11 mouse cellular contexts compared by ENCODE assay signal in the genomic region with DNA sequence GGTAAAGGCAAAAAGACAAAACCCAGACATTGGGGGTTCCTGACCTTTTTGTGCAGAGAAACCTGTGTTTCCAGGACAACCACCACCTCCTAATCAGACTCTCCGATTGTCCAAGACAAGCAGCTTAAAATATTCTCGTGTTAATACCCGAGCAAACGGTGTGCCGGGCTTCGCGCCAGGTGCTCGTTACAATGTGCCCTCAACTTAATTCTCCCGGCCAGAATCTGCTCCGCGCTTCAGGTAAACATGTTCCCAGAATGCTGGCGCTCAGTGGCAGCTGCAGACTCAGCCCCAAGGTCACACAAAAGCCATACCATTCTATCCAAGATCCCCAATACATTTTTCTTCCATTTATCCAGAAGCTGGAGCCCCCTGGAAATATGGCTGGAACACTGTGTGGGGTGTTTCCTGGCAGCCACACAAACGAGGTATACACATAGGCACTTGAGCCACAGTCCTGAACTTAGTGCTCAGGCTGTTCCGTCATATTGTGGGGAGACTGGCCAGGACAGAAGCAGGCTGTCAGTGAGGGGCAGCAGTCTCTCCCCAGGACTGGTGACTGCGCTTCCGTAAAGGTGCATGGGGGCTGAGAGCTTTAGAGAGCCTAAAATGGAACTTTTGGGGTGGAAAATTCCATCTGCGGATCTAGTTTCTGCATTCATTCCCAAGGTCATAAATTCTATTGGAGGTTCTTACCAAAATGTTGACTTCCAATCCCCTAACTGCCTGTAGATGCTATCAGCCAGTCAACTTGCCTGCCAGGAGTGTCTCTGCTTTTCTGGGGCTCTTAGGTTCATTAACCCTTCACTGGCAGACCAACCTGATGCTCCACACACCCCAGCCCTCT. TPM values are rescaled to one million over a fixed set of nuclear protein-coding genes. Genes with fewer than 3 reads are reported as not detected.
A peak's percentile ranks its signal among the peaks of the same experiment; 100 is the strongest.
DNase-seq lines count a peak whose midpoint lies in the region; ATAC-seq lines count a peak whose summit lies in the region.
"Had no signal": no experiment of that assay in that cellular context is flagged by ENCODE, and none has a peak within 500 bp of the region (broad histone marks: within the 10 kb centered on the region; RNA-seq: fewer than 3 reads in every experiment).

No protein-coding gene starts in this region.

- H3K4me2 ChIP-seq in hindbrain, embryonic 16.5 days (ENCODE audit: low read length), result no peak overlapping the region
- H3K4me2 ChIP-seq in embryonic facial prominence, embryonic 15.5 days (replicated peaks), result no peak overlapping the region

- no peaks in the 10 kb centered on the region for H3K27me3 ChIP-seq in hindbrain, embryonic 16.5 days (replicated peaks; ENCODE audit: control insufficient read depth, insufficient read depth, low read length)
- no peaks in the 10 kb centered on the region for H3K27me3 ChIP-seq in hindbrain, embryonic 10.5 days (ENCODE audit: insufficient read depth, poor library complexity, severe bottlenecking)
- no peaks in the 10 kb centered on the region for H3K27me3 ChIP-seq in embryonic facial prominence, embryonic 10.5 days (replicated peaks; ENCODE audit: low read depth, poor library complexity, severe bottlenecking)
- H3K27me3 ChIP-seq in embryonic facial prominence, embryonic 15.5 days, result no peaks in the 10 kb centered on the region

- ATAC-seq in hindbrain, embryonic 16.5 days, result no peak
- no peak for ATAC-seq in embryonic facial prominence, embryonic 15.5 days (ENCODE audit: insufficient number of reproducible peaks, low FRiP score, low TSS enrichment, low read depth)
- ATAC-seq in inflammation-experienced regulatory T-cells, adult 6 months, result no peak

- H3K4me1 ChIP-seq in hindbrain, embryonic 16.5 days (ENCODE audit: control insufficient read depth, insufficient read depth, low read depth, low read length), result no peaks in the 10 kb centered on the region; the same call in 1 of the 2 replicates
- H3K4me1 ChIP-seq in hindbrain, embryonic 10.5 days (replicated peaks), result peaks cover 12% of the 10 kb centered on the region; the same call in 1 of the 2 replicates
- peaks cover 19% of the 10 kb centered on the region for H3K4me1 ChIP-seq in embryonic facial prominence, embryonic 10.5 days
- H3K4me1 ChIP-seq in embryonic facial prominence, embryonic 15.5 days, result 0 out of 2 replicates have a peak, but pooled peaks cover 7% of the 10 kb centered on the region

- H3K4me3 ChIP-seq in hindbrain, embryonic 16.5 days (ENCODE audit: low read length), result no peak overlapping the region
- H3K4me3 ChIP-seq in hindbrain, embryonic 10.5 days, result no peak overlapping the region
- H3K4me3 ChIP-seq in embryonic facial prominence, embryonic 10.5 days, result no peak overlapping the region
- no peak overlapping the region for H3K4me3 ChIP-seq in embryonic facial prominence, embryonic 15.5 days (replicated peaks)

- H3K27ac ChIP-seq in hindbrain, embryonic 16.5 days (ENCODE audit: low read depth, low read length), result peak overlapping the region; percentile 6; the same call in 1 of the 2 replicates
- no peak overlapping the region for H3K27ac ChIP-seq in hindbrain, embryonic 10.5 days
- 0 out of 2 replicates have a peak overlapping the region, but pooled peaks have one; percentile 57 for H3K27ac ChIP-seq in embryonic facial prominence, embryonic 10.5 days (replicated peaks)
- H3K27ac ChIP-seq in embryonic facial prominence, embryonic 15.5 days (replicated peaks), result peak overlapping the region; percentile 48; the same call in 1 of the 2 replicates

- H3K9ac ChIP-seq in hindbrain, embryonic 16.5 days (ENCODE audit: low read depth, low read length), result no peak overlapping the region
- no peak overlapping the region for H3K9ac ChIP-seq in embryonic facial prominence, embryonic 15.5 days

- no peaks in the 10 kb centered on the region for H3K36me3 ChIP-seq in hindbrain, embryonic 16.5 days (ENCODE audit: control insufficient read depth, insufficient read depth, low read length)
- H3K36me3 ChIP-seq in hindbrain, embryonic 10.5 days, result no peaks in the 10 kb centered on the region
- H3K36me3 ChIP-seq in embryonic facial prominence, embryonic 10.5 days (replicated peaks), result no peaks in the 10 kb centered on the region
- H3K36me3 ChIP-seq in embryonic facial prominence, embryonic 15.5 days, result no peaks in the 10 kb centered on the region

- no peaks in the 10 kb centered on the region for H3K9me3 ChIP-seq in hindbrain, embryonic 16.5 days (ENCODE audit: control insufficient read depth, low read length)
- no peaks in the 10 kb centered on the region for H3K9me3 ChIP-seq in hindbrain, embryonic 10.5 days
- peaks cover 3% of the 10 kb centered on the region; the same call in 1 of the 2 replicates for H3K9me3 ChIP-seq in embryonic facial prominence, embryonic 10.5 days
- no peaks in the 10 kb centered on the region for H3K9me3 ChIP-seq in embryonic facial prominence, embryonic 15.5 days (replicated peaks)

- no peak for DNase-seq in hindbrain, embryonic 10.5 days (ENCODE audit: low spot score)
- no peak for DNase-seq in embryonic facial prominence, embryonic 10.5 days (ENCODE audit: low spot score)
- peak; percentile 51 for DNase-seq in kidney, postnatal 10 days
- DNase-seq in adrenal gland, adult (ENCODE audit: inconsistent age in 2 of 2, low spot score in 1 of 2), result no peak
- DNase-seq in adrenal gland, postnatal 10 days, result no peak
- DNase-seq: gastrocnemius, postnatal 14 days; thymus, postnatal 14 days had no signal

- 55% methylated on average over 17 of the region's 17 CpGs for WGBS in hindbrain, embryonic 16.5 days
- 87% methylated on average over 17 of the region's 17 CpGs for WGBS in hindbrain, embryonic 10.5 days
- 80% methylated on average over 17 of the region's 17 CpGs for WGBS in embryonic facial prominence, embryonic 10.5 days
- WGBS in embryonic facial prominence, embryonic 15.5 days, result 56% methylated on average over 17 of the region's 17 CpGs

RNA-seq across cellular contexts. Expression of gene Cplx2, which starts 32.3 kb away (rescaled TPM):
- polyA plus RNA-seq in hindbrain, embryonic 16.5 days (2015; fragmentation: Nextera tagmentation; extraction: Ambion mirVana), result 36.6 and 41.9 TPM in 2 replicates
- 6.7 and 10.2 TPM in 2 replicates for polyA plus RNA-seq in hindbrain, embryonic 10.5 days (2016; fragmentation: Nextera tagmentation; extraction: Ambion mirVana)
- 5.0 and 6.9 TPM in 2 replicates for polyA plus RNA-seq in embryonic facial prominence, embryonic 10.5 days (2016; fragmentation: Nextera tagmentation; extraction: Ambion mirVana)
- polyA plus RNA-seq in embryonic facial prominence, embryonic 15.5 days (2015; fragmentation: Nextera tagmentation; extraction: Ambion mirVana), result 7.7 and 8.2 TPM in 2 replicates
- not detected for polyA plus RNA-seq in inflammation-experienced regulatory T-cells, adult 6 months (2017; shearing (Covaris generic))
- 10 to 100 TPM; 23.2 to 36.0 TPM for total RNA-seq in adrenal gland, postnatal 10 days (2021)
- total RNA-seq: monocyte, adult 5-6 weeks had no signal
